Mouse (Mus musculus): ENCODE results near the gene Cacna1a. TPM values are rescaled to one million over a fixed set of nuclear protein-coding genes. Genes with fewer than 3 reads are reported as not detected.

Gene Cacna1a
- polyA plus RNA-seq, 1 experiment, result 10.5 TPM

GRCm38 (mm10) chr8:84654597-84654996 is 266.4 kb downstream of the Cacna1a start:
- Histone ChIP-seq H3K4me3 (ENCODE audit: control insufficient read depth, insufficient read depth, low read length) (no peak overlapping the region), H3K4me1 (replicated peaks; ENCODE audit: control insufficient read depth, insufficient read depth, low read length) (peaks cover 16% of the 10 kb centered on the region), H3K27ac (ENCODE audit: control insufficient read depth, insufficient read depth, low read length) (no peak overlapping the region), H3K27me3 (ENCODE audit: control insufficient read depth, insufficient read depth, low read length) (no peaks in the 10 kb centered on the region), H3K36me3 (ENCODE audit: control insufficient read depth, insufficient read depth, low read length) (no peaks in the 10 kb centered on the region)
- DNase-seq, result no peak
- WGBS, result 68% methylated on average over 4 of the region's 4 CpGs
- TF ChIP-seq CTCF (IDR thresholded peaks at IDR 0.05; ENCODE audit: borderline replicate concordance, control insufficient read depth, extremely low read depth, insufficient read depth, low read length, poor library complexity) (no peak), POLR2A (IDR thresholded peaks at IDR 0.05; ENCODE audit: control insufficient read depth, extremely low read depth, insufficient read depth, low read length, poor library complexity) (no peak)

GRCm38 (mm10) chr8:84655336-84656190 is 267.3 kb downstream of the Cacna1a start:
- no peaks in the 10 kb centered on the region for H3K27me3 ChIP-seq (ENCODE audit: control insufficient read depth, insufficient read depth, low read length)
- no peak for DNase-seq
- no peaks in the 10 kb centered on the region for H3K36me3 ChIP-seq (ENCODE audit: control insufficient read depth, insufficient read depth, low read length)
- whole genome bisulfite sequencing, result 19% methylated on average over 15 of the region's 15 CpGs
- peak overlapping the region; percentile 57 for H3K4me3 ChIP-seq (ENCODE audit: control insufficient read depth, insufficient read depth, low read length)
- peaks cover 24% of the 10 kb centered on the region for H3K4me1 ChIP-seq (replicated peaks; ENCODE audit: control insufficient read depth, insufficient read depth, low read length)
- 0 out of 2 replicates have a peak overlapping the region, but pooled peaks have one; percentile 2 for H3K27ac ChIP-seq (ENCODE audit: control insufficient read depth, insufficient read depth, low read length)
- TF ChIP-seq CTCF (IDR thresholded peaks at IDR 0.05; ENCODE audit: borderline replicate concordance, control insufficient read depth, extremely low read depth, insufficient read depth, low read length, poor library complexity) (no peak), POLR2A (IDR thresholded peaks at IDR 0.05; ENCODE audit: control insufficient read depth, extremely low read depth, insufficient read depth, low read length, poor library complexity) (no peak)

- Histone ChIP-seq H3K4me1 (replicated peaks; ENCODE audit: control insufficient read depth, insufficient read depth, low read length) (peaks cover 24% of the 10 kb centered on the region), H3K27me3 (ENCODE audit: control insufficient read depth, insufficient read depth, low read length) (no peaks in the 10 kb centered on the region), H3K4me3 (ENCODE audit: control insufficient read depth, insufficient read depth, low read length) (peak overlapping the region; percentile 57), H3K36me3 (ENCODE audit: control insufficient read depth, insufficient read depth, low read length) (no peaks in the 10 kb centered on the region), H3K27ac (ENCODE audit: control insufficient read depth, insufficient read depth, low read length) (0 out of 2 replicates have a peak overlapping the region, but pooled peaks have one; percentile 2)
- WGBS, result 4% methylated on average over 10 of the region's 10 CpGs
- TF ChIP-seq POLR2A (IDR thresholded peaks at IDR 0.05; ENCODE audit: control insufficient read depth, extremely low read depth, insufficient read depth, low read length, poor library complexity) (no peak), CTCF (IDR thresholded peaks at IDR 0.05; ENCODE audit: borderline replicate concordance, control insufficient read depth, extremely low read depth, insufficient read depth, low read length, poor library complexity) (peak; percentile 19; the same call in 1 of the 2 replicates)
- peak; percentile 21 for DNase-seq
Observed at GRCm38 (mm10) chr8:84656191-84656525, 267.9 kb downstream of the Cacna1a start.

GRCm38 (mm10) chr8:84656641-84657126 is 268.4 kb downstream of the Cacna1a start:
- H3K27me3 ChIP-seq (ENCODE audit: control insufficient read depth, insufficient read depth, low read length), result no peaks in the 10 kb centered on the region
- peaks cover 28% of the 10 kb centered on the region for H3K4me1 ChIP-seq (replicated peaks; ENCODE audit: control insufficient read depth, insufficient read depth, low read length)
- DNase-seq, result peak; percentile 76
- H3K36me3 ChIP-seq (ENCODE audit: control insufficient read depth, insufficient read depth, low read length), result no peaks in the 10 kb centered on the region
- peak overlapping the region; percentile 57 for H3K4me3 ChIP-seq (ENCODE audit: control insufficient read depth, insufficient read depth, low read length)
- H3K27ac ChIP-seq (ENCODE audit: control insufficient read depth, insufficient read depth, low read length), result peak overlapping the region; percentile 36; the same call in 1 of the 2 replicates
- TF ChIP-seq CTCF (IDR thresholded peaks at IDR 0.05; ENCODE audit: borderline replicate concordance, control insufficient read depth, extremely low read depth, insufficient read depth, low read length, poor library complexity) (peak; percentile 32; the same call in 1 of the 2 replicates), POLR2A (IDR thresholded peaks at IDR 0.05; ENCODE audit: control insufficient read depth, extremely low read depth, insufficient read depth, low read length, poor library complexity) (peak; percentile 53; the same call in 1 of the 2 replicates)
- WGBS, result under 1% methylated on average over 23 of the region's 23 CpGs

GRCm38 (mm10) chr8:84657203-84657602 is 269.0 kb downstream of the Cacna1a start:
- H3K27me3 ChIP-seq (ENCODE audit: control insufficient read depth, insufficient read depth, low read length), result no peaks in the 10 kb centered on the region
- no peak for TF ChIP-seq POLR2A (IDR thresholded peaks at IDR 0.05; ENCODE audit: control insufficient read depth, extremely low read depth, insufficient read depth, low read length, poor library complexity)
- TF ChIP-seq CTCF (IDR thresholded peaks at IDR 0.05; ENCODE audit: borderline replicate concordance, control insufficient read depth, extremely low read depth, insufficient read depth, low read length, poor library complexity), result no peak
- H3K4me3 ChIP-seq (ENCODE audit: control insufficient read depth, insufficient read depth, low read length), result no peak overlapping the region
- no peak for DNase-seq
- peaks cover 29% of the 10 kb centered on the region for H3K4me1 ChIP-seq (replicated peaks; ENCODE audit: control insufficient read depth, insufficient read depth, low read length)
- H3K36me3 ChIP-seq (ENCODE audit: control insufficient read depth, insufficient read depth, low read length), result no peaks in the 10 kb centered on the region
- peak overlapping the region; percentile 21; the same call in 1 of the 2 replicates for H3K27ac ChIP-seq (ENCODE audit: control insufficient read depth, insufficient read depth, low read length)

GRCm38 (mm10) chr8:84657680-84658079 is 269.4 kb downstream of the Cacna1a start:
- Histone ChIP-seq H3K4me3 (ENCODE audit: control insufficient read depth, insufficient read depth, low read length) (no peak overlapping the region), H3K36me3 (ENCODE audit: control insufficient read depth, insufficient read depth, low read length) (no peaks in the 10 kb centered on the region), H3K27ac (ENCODE audit: control insufficient read depth, insufficient read depth, low read length) (no peak overlapping the region), H3K27me3 (ENCODE audit: control insufficient read depth, insufficient read depth, low read length) (no peaks in the 10 kb centered on the region), H3K4me1 (replicated peaks; ENCODE audit: control insufficient read depth, insufficient read depth, low read length) (peaks cover 29% of the 10 kb centered on the region)
- no peak for TF ChIP-seq CTCF (IDR thresholded peaks at IDR 0.05; ENCODE audit: borderline replicate concordance, control insufficient read depth, extremely low read depth, insufficient read depth, low read length, poor library complexity)
- TF ChIP-seq POLR2A (IDR thresholded peaks at IDR 0.05; ENCODE audit: control insufficient read depth, extremely low read depth, insufficient read depth, low read length, poor library complexity), result no peak
- WGBS, result 86% methylated on average over 4 of the region's 4 CpGs
- no peak for DNase-seq
